Mouse (Mus musculus) bone marrow macrophage, adult 2 months (primary cell): ENCODE data around the gene Gm28434.

Source experiments
- CTCF ChIP-seq: IDR thresholded peaks from 2 replicates; pipeline ENCODE4 v1.5.1; 2012; ENCODE audit warnings: low read depth, mild to moderate bottlenecking, low read length, moderate library complexity
- POLR2A ChIP-seq: IDR thresholded peaks from 2 replicates; pipeline ENCODE4 v1.6.1; 2012; ENCODE audit warnings: mild to moderate bottlenecking, low read depth, low read length, borderline replicate concordance

DNA sequence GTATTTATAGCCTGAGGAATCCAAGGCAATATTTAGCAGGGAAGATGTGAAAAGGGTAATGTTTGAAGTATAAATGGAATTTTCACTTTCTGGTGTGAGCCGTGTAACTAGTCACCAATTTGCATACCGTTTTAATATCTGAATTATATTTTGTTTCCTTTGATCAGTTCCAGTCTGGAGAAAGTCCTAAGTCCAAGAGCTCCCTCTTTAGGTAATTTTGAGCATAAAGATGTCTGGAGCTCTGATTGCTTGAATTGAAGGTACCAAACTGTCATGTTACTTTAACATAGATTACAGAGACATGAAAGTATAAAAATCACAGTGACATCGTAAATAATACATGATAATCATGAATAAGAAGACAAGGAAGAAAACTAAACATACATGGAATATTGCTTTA is 28.6 kb upstream of the Gm28434 start:
- TF ChIP-seq POLR2A: no peak
- no peak for TF ChIP-seq CTCF
